Mouse (Mus musculus) brain, embryonic 18.5 days (tissue): ENCODE measurements around the gene Fndc3b.

Experiments
- DNase-seq: peaks from one replicate; pipeline ENCODE4 v3.0.0-alpha.2; 2012; ENCODE audit warnings: low read depth, low spot score

Fndc3b gene

DNA sequence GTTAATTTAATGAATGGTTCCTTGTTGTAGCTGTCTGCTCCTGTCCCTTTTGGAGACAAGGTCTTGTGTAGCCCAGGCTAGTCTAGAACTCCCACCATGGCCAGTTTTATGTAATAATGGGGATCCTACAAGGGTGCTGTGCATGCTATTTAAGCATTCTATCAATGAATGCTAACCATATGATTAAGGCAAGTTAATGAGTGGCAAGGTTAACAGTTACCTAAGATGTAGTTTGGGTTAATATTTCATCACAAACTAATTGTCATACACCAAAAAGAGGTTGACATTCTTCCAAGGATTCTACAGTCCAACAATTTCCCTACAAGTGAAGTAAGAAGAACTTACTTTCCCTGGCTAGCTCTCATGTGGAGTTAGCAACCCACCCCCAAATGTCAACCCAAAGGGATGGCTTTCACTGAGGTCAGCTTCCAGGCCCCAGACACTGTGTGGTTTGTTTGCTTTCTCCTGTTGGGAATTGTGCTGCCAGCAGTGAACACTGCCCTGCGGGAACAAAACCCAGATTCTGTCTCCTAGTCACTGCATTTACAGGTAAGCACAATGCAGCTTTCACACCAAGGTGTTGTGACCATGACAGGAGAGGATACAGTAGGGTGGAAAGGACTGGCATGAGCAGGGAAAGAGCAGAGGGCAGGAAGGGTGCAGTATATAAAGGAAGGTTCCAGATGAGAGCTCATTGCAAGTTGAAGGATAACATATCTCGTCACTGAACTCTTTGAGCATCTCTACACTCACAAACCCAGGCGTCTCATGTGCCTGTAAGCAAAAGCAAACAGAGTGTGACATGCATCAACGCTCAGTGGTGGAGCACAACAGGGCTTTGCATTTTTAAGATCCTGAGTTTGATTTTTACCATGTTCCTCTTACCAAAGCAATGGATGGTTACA, 153.8 kb downstream of the Fndc3b start:
- DNase-seq: no peak

GRCm38 (mm10) chr3:27555401-27555940, 155.6 kb downstream of the Fndc3b start:
- no peak for DNase-seq

DNA sequence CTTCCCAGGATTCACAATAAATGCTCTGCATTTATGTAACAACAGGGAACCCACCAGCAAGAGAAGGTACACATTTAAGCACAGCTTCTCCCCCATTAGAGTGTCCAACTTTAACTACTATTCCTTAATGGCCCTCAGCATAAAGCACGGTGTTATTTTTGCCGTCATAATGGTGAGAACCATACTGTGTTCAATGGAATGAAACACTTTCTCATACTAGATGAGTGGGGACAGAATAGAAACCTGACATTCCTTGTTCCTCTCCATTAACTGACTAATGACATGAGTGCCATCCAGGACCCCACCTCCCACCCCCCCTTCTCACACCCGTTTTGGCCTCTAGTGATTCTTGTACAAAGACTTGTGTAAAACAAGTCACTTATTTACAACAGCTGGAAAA, 156.8 kb downstream of the Fndc3b start:
- no peak for DNase-seq

- no peak for DNase-seq
These were observed 157.3 kb downstream of the Fndc3b start for GRCm38 (mm10) chr3:27553781-27554180.

DNA sequence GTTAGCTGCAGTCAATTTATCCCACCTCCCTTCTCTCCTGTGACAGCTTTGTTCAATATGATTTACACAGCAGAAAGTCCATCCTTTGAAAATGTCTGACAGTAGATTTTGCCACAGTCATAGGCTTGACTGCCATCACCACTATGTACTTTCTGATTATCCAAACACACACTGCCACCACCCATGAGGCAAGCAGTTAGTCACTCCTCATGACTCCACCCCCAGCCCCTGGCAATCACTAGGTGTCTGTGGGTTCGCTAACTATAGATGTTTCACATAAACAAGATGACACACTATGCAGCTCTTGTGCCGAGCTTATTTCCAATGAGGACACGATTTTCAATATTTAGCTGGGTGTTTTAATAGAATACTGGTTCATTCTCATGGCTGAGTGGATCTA, 160.1 kb downstream of the Fndc3b start:
- DNase-seq: no peak

DNA sequence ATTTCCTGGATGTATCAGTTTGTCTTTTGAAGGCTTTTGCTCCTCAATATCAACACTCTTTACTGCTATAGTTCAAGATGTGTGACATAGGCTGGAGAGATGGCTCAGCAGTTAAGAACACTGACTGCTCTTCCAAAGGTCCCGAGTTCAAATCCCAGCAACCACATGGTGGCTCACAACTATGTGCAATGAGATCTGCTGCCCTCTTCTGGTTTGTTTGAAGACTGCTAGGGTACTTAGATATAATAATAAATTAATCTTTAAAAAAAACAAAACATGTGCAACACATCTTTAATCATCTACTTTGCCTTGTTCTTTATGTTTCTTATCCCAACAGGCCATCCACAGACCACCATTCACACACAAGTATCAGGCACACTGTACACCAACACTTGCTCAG, 160.7 kb downstream of the Fndc3b start:
- DNase-seq: no peak

DNA sequence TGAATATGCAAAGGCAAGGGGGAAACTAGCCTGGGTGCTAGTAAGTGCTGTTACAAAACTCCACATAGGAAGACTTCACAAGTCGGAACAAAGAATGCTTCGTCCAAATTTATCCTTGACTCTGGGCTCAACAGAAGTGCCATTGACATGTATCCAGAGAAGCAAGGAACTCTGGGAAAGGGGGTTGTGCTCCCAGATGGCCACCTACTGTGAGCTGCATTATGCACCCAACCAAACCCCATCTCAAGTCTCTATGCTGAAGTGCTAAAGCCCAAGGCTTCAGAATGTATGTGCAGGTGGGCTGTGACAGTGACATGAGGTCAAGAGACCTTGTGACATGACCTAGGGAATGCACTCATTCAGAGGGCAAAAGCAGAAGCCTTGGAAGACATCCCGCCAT, 165.5 kb downstream of the Fndc3b start:
- DNase-seq: no peak

DNA sequence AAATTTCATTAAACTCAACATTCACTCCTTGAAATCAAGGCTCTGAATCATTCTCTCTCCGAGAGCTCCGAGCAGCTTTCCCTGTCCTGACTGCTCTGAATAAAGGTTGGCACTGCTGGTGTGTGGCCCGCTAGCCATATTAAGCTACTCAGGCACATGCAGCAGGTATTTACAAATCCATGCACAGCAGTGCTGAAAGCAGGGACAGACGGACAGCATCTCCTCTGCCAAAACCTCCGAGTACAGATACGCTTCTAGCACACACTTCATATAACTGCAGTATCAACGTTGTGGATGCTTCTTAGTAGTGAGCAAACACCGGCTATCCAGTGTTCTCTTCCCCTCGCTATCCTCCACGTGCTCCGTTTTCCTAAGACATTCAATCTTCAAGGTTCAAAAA, 167.0 kb downstream of the Fndc3b start:
- DNase-seq: no peak

- no peak for DNase-seq
These were observed 169.3 kb downstream of the Fndc3b start for GRCm38 (mm10) chr3:27541841-27542240.

DNA sequence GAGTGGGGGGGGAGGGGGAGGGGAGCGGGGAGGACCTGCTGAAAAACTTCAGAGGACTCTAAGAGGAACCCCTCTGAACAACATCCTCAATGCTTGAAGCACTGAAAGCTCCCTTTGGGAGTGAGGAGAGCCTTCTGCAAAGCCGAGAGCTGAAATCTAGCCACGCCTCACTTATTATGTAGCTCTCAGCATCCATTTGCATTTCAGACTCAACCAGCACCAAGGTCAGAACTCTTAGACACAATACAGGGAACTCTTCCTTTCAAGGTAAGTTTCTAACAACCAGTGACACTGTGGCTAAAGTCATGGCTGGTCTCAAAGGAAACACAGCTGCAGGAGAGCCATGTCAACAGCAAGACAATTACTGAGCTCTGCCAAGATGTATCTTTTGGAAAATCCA, 169.9 kb downstream of the Fndc3b start:
- DNase-seq: no peak

GRCm38 (mm10) chr3:27534208-27534607, 176.9 kb downstream of the Fndc3b start:
- DNase-seq: no peak

DNA sequence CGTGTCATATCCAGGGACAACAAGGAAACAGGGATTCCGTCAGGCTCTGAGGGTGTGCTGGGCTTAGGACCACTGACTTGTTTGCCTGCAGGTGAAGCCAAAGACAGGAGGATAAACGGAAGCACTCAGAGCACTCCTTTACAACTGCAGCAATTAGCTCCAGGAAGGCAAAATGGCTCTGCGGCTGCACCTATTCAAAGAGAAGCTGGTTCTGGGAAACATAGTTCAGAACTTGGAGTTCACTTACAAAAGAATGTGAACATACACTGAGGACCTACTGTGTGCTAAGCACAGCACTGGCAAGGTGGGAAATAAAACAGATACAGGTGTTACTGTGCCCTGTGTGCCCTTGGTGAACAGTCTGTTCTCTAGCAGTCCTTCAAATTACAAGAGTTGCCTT, 177.4 kb downstream of the Fndc3b start:
- no peak for DNase-seq

DNA sequence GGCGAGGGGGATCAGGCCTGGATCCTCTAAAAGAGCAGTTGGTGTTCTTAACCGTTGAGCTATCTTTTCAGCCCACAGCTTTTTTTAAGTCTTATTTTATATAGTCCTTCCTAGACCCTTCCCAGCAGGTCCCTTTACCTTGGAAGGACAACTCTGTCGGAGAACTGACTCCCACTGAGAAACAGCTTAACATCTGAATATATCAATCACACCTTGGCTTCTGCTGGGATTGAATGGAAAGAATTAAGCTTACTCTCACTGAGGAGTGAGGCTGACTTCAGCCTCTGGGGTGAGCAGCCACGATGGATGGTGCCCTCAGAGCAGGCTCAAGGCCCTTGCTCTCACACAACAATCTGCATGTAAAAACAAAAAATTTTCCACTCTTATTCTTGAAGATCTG, 179.1 kb downstream of the Fndc3b start:
- DNase-seq: no peak

- no peak for DNase-seq
These were observed 180.7 kb downstream of the Fndc3b start for GRCm38 (mm10) chr3:27530370-27530769.

GRCm38 (mm10) chr3:27529221-27530051, 181.7 kb downstream of the Fndc3b start:
- DNase-seq: no peak

DNA sequence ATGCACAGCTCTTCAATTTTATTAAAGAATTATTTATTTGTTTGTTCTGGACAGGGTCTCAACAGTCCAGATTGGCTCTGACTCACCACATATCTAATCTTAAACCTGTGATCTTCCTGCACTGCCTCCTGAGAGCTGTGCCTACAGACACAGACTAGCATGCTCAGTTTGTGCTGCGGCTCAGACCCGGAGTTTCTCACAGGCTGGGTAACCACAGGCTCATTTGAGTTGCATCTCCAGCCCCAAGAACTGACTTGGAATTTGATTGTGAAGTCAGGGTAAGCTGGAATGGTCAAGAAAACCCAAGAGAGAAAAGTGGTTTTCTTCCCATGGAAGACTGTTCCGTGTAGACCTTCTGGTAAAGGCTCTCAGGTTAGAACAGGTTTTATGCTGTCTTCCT, 184.1 kb downstream of the Fndc3b start:
- no peak for DNase-seq

GRCm38 (mm10) chr3:27523176-27523936, 187.8 kb downstream of the Fndc3b start:
- no peak for DNase-seq

- no peak for DNase-seq
These were observed 190.7 kb downstream of the Fndc3b start for GRCm38 (mm10) chr3:27520391-27520790.

DNA sequence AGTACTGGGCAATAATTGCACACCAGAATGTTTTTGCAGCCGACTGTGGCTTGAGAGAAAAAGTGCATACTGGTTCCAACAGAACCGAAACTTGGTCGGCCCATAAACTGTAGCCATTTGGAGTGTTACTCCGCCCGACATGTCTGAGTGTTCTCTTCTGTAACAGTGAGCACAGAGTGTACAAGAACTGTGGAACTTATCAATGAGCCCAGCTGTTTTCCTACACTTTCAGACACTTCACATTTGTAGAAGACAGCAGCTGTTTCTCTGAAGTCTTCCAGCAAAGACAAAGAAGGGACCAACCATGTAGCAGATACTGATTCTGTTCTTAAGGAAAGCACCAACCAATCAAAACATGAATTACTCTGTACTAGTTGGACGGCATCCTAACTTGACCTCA, 191.6 kb downstream of the Fndc3b start:
- no peak for DNase-seq

GRCm38 (mm10) chr3:27518935-27519334, 192.2 kb downstream of the Fndc3b start:
- no peak for DNase-seq

DNA sequence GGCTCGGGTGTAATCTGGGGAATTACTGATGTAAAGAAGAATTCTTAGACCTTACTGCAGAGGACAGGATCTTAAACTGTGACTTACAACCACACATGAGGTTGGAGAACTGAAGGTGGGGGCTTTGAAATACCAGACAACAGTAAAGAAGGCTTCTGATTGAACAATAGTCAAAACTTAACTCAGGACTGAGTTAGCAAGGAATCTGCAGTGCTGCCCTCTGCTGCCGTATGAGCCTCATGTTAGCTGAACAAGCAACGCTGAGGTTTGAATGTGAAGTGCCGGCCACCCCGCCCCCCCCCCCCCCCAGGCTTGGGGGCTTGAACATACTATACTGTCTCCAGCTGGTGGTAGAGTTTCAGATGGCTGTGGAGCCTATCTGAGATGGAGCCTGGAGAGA, 194.6 kb downstream of the Fndc3b start:
- DNase-seq: no peak

DNA sequence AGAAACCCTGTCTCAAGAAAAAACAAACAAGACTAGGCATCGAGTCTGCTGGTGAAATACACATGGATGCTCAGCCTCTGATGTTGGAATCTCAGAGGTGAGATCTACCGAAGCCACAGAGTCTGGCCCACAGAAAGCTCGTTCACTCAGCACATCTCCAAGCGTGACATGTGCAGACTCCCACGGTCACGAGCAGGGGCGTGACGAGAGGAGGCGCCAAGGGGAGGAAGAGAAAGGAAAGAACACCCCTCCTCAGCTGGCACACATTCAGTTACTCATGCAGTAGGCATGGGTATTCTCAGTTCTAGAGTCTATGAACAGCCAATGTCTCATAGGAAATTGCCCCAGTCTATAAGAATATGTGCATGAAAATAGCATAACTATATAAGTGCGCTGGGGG, 199.3 kb downstream of the Fndc3b start:
- DNase-seq: no peak
